Mouse (Mus musculus): ENCODE measurements around the gene Arhgef1. TPM values are rescaled to one million over a fixed set of nuclear protein-coding genes. Genes with fewer than 3 reads are reported as not detected.

Arhgef1 gene
- 115 and 122 TPM in 2 replicates for polyA plus RNA-seq (2015; fragmentation: Nextera tagmentation; extraction: Ambion mirVana)

DNA sequence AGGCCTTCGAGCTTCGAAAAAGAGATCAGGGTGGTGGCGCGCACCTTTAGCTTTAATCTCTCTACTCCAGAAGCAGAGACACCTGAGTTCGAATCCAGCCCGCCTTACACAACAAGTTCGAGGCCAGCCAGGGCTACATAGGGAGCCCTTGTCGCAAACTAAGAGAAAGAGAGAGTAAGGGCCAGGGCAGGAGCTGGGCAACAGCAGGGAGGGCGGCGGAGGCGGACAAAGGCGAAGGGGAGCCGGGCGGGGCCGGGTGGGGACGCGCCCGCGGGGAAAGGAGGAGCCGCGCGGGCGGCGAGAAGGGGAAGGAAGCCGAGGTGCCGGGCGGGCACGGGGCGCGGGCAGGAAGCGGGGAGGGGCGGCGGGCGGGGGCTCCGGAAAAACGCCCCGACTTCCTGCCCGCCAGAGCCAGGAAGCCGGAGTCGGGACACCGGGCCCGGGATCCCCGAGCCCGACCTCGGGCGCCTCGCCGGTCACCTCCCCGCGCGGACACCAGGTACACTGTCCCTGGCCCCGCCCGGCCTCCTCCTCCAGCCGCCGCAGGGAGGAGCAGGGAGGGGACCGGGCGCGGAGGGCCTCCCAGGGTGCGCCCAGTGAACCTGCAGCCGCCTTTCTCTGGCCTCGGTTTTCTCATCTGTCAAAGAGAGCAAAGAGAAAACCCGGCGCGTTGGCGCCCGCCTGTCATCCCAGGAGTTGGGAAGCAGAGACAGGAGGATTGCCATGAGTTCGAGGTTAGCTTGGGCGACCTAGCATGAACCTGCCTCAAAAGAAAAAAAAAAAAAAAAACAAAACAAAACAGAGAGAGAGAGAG is at the start of gene Arhgef1:
TSS of gene Arhgef1 (plus strand) at position 283 of the 814 bp plus-strand sequence.
- ATAC-seq (ENCODE audit: insufficient number of reproducible peaks, insufficient read depth, low FRiP score, low TSS enrichment, low read depth), result no peak
- Histone ChIP-seq H3K4me3 (peak within 1 kb of the TSS; percentile 81), H3K27me3 (no peaks in the 10 kb centered on the region), H3K4me1 (peaks cover 46% of the 10 kb centered on the region), H3K9ac (peak within 1 kb of the TSS; percentile 84), H3K27ac (peak within 1 kb of the TSS; percentile 87), H3K4me2 (peak within 1 kb of the TSS; percentile 76), H3K9me3 (no peaks in the 10 kb centered on the region), H3K36me3 (0 out of 2 replicates have a peak, but pooled peaks cover 4% of the 10 kb centered on the region)
- 6% methylated on average over 48 of the region's 68 CpGs for WGBS

- H3K4me1 ChIP-seq, result peaks cover 5% of the 10 kb centered on the region; the same call in 1 of the 2 replicates
- H3K27ac ChIP-seq, result no peak overlapping the region
- H3K9ac ChIP-seq, result no peak overlapping the region
- H3K4me3 ChIP-seq, result no peak overlapping the region
- no peaks in the 10 kb centered on the region for H3K36me3 ChIP-seq
- no peak overlapping the region for H3K4me2 ChIP-seq
- ATAC-seq (ENCODE audit: insufficient number of reproducible peaks, insufficient read depth, low FRiP score, low TSS enrichment, low read depth), result no peak
- H3K9me3 ChIP-seq, result no peaks in the 10 kb centered on the region
- H3K27me3 ChIP-seq, result no peaks in the 10 kb centered on the region
Measured at GRCm38 (mm10) chr7:24853233-24853563, 49.5 kb upstream of the Arhgef1 start.

DNA sequence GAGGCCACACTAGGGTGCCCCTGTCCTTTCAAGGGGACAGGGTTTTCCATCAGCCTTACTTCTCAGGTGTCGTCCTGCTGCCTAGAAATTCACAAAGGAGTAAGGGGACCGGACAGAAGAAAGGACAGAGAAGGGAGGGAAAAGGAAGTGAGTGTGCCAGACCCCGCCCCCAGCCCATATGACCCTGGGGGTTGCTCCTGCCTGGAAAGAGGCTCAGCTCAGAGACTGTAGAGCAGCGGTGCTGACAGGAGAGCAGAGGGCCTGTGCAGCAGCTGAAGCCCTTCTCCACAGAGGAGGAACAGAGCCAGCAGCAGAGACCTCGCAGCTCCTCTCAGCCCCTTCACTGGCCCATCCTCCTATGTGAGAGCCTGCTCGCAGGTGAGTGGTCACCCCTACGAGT is 49.0 kb upstream of the Arhgef1 start:
- no peaks in the 10 kb centered on the region for H3K36me3 ChIP-seq
- H3K9me3 ChIP-seq, result no peaks in the 10 kb centered on the region
- peak; percentile 32; the same call in 1 of the 2 replicates for ATAC-seq (ENCODE audit: insufficient number of reproducible peaks, insufficient read depth, low FRiP score, low TSS enrichment, low read depth)
- peak overlapping the region; percentile 32; the same call in 1 of the 2 replicates for H3K9ac ChIP-seq
- no peak overlapping the region for H3K4me3 ChIP-seq
- H3K27ac ChIP-seq, result no peak overlapping the region
- H3K27me3 ChIP-seq, result no peaks in the 10 kb centered on the region
- WGBS, result 24% methylated on average over 7 of the region's 7 CpGs
- H3K4me2 ChIP-seq, result no peak overlapping the region
- H3K4me1 ChIP-seq, result peaks cover 5% of the 10 kb centered on the region; the same call in 1 of the 2 replicates

GRCm38 (mm10) chr7:24856460-24857120 is 46.1 kb upstream of the Arhgef1 start:
- ATAC-seq (ENCODE audit: insufficient number of reproducible peaks, insufficient read depth, low FRiP score, low TSS enrichment, low read depth), result no peak
- H3K36me3 ChIP-seq, result no peaks in the 10 kb centered on the region
- H3K27ac ChIP-seq, result no peak overlapping the region
- H3K9me3 ChIP-seq, result no peaks in the 10 kb centered on the region
- no peak overlapping the region for H3K9ac ChIP-seq
- WGBS, result 36% methylated on average over 6 of the region's 6 CpGs
- no peak overlapping the region for H3K4me3 ChIP-seq
- no peaks in the 10 kb centered on the region for H3K27me3 ChIP-seq
- peaks cover 5% of the 10 kb centered on the region; the same call in 1 of the 2 replicates for H3K4me1 ChIP-seq
- H3K4me2 ChIP-seq, result no peak overlapping the region

GRCm38 (mm10) chr7:24859234-24859633 is 43.5 kb upstream of the Arhgef1 start:
- Histone ChIP-seq H3K27ac (no peak overlapping the region), H3K9me3 (no peaks in the 10 kb centered on the region), H3K4me3 (no peak overlapping the region), H3K27me3 (no peaks in the 10 kb centered on the region), H3K4me1 (no peaks in the 10 kb centered on the region), H3K36me3 (no peaks in the 10 kb centered on the region), H3K9ac (peak overlapping the region; percentile 27; the same call in 1 of the 2 replicates), H3K4me2 (no peak overlapping the region)
- 79% methylated on average over 5 of the region's 5 CpGs for WGBS
- no peak for ATAC-seq (ENCODE audit: insufficient number of reproducible peaks, insufficient read depth, low FRiP score, low TSS enrichment, low read depth)

DNA sequence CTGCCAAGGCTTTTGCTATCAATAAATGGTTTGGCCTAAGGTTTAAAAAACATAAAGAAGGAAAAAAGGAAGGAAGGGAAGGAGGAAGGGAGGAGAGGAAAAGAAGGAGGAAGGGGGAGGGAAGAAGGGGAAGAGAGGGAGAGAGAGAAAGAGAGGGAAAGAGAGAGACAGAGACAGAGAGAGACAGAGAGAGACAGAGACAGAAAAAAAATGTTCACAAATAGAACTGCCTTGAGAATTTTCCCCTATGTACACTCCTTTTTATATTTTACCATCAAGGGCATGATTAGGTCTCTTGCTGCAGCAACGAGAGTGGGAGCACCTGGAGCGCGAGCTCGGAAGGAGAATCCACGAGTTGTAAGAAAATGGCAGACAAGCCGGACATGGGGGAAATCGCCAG is 40.8 kb upstream of the Arhgef1 start, which contains the start of gene Gm9844:
TSS of gene Gm9844 (plus strand) at position 301 of the 400 bp plus-strand sequence.
- 88% methylated on average over 7 of the region's 7 CpGs for WGBS
- Histone ChIP-seq H3K4me2 (no peak within 1 kb of the TSS), H3K27me3 (no peaks in the 10 kb centered on the region), H3K9me3 (no peaks in the 10 kb centered on the region), H3K9ac (no peak within 1 kb of the TSS), H3K36me3 (no peaks in the 10 kb centered on the region), H3K4me1 (no peaks in the 10 kb centered on the region), H3K27ac (no peak within 1 kb of the TSS), H3K4me3 (no peak within 1 kb of the TSS)
- ATAC-seq (ENCODE audit: insufficient number of reproducible peaks, insufficient read depth, low FRiP score, low TSS enrichment, low read depth), result no peak

- no peaks in the 10 kb centered on the region for H3K9me3 ChIP-seq
- H3K4me2 ChIP-seq, result no peak overlapping the region
- H3K4me1 ChIP-seq, result no peaks in the 10 kb centered on the region
- H3K9ac ChIP-seq, result no peak overlapping the region
- WGBS, result 86% methylated on average over 4 of the region's 4 CpGs
- no peak overlapping the region for H3K27ac ChIP-seq
- H3K27me3 ChIP-seq, result no peaks in the 10 kb centered on the region
- H3K4me3 ChIP-seq, result no peak overlapping the region
- no peaks in the 10 kb centered on the region for H3K36me3 ChIP-seq
- no peak for ATAC-seq (ENCODE audit: insufficient number of reproducible peaks, insufficient read depth, low FRiP score, low TSS enrichment, low read depth)
Measured at GRCm38 (mm10) chr7:24862853-24863252, 39.9 kb upstream of the Arhgef1 start.

- ATAC-seq (ENCODE audit: insufficient number of reproducible peaks, insufficient read depth, low FRiP score, low TSS enrichment, low read depth), result no peak
- H3K27me3 ChIP-seq, result no peaks in the 10 kb centered on the region
- no peak overlapping the region for H3K4me2 ChIP-seq
- H3K36me3 ChIP-seq, result no peaks in the 10 kb centered on the region
- 25% methylated on average over 6 of the region's 6 CpGs for WGBS
- H3K9ac ChIP-seq, result no peak overlapping the region
- no peaks in the 10 kb centered on the region for H3K4me1 ChIP-seq
- no peak overlapping the region for H3K4me3 ChIP-seq
- H3K27ac ChIP-seq, result no peak overlapping the region
- H3K9me3 ChIP-seq, result no peaks in the 10 kb centered on the region
Measured at GRCm38 (mm10) chr7:24864156-24864555, 38.6 kb upstream of the Arhgef1 start.

GRCm38 (mm10) chr7:24869080-24869479 is 33.6 kb upstream of the Arhgef1 start:
- ATAC-seq (ENCODE audit: insufficient number of reproducible peaks, insufficient read depth, low FRiP score, low TSS enrichment, low read depth), result no peak
- no peak overlapping the region for H3K4me3 ChIP-seq
- no peaks in the 10 kb centered on the region for H3K4me1 ChIP-seq
- H3K27me3 ChIP-seq, result 0 out of 2 replicates have a peak, but pooled peaks cover 4% of the 10 kb centered on the region
- no peaks in the 10 kb centered on the region for H3K9me3 ChIP-seq
- 66% methylated on average over 17 of the region's 17 CpGs for WGBS
- no peaks in the 10 kb centered on the region for H3K36me3 ChIP-seq
- H3K4me2 ChIP-seq, result no peak overlapping the region
- H3K9ac ChIP-seq, result no peak overlapping the region
- no peak overlapping the region for H3K27ac ChIP-seq

- Histone ChIP-seq H3K4me2 (no peak within 1 kb of the TSS), H3K9ac (no peak within 1 kb of the TSS), H3K4me3 (no peak within 1 kb of the TSS), H3K27me3 (0 out of 2 replicates have a peak, but pooled peaks cover 4% of the 10 kb centered on the region), H3K4me1 (no peaks in the 10 kb centered on the region), H3K36me3 (no peaks in the 10 kb centered on the region), H3K9me3 (no peaks in the 10 kb centered on the region), H3K27ac (no peak within 1 kb of the TSS)
- 55% methylated on average over 41 of the region's 41 CpGs for WGBS
- ATAC-seq (ENCODE audit: insufficient number of reproducible peaks, insufficient read depth, low FRiP score, low TSS enrichment, low read depth), result no peak
Measured at GRCm38 (mm10) chr7:24869532-24870165, 33.1 kb upstream of the Arhgef1 start, which contains the start of the genes Lypd4 and Dmrtc2. Lypd4 (minus strand) TSS chr7:24869941. Dmrtc2 (plus strand) TSS chr7:24870057.

- H3K36me3 ChIP-seq, result no peaks in the 10 kb centered on the region
- 0 out of 2 replicates have a peak, but pooled peaks have one; percentile 6 for ATAC-seq (ENCODE audit: insufficient number of reproducible peaks, insufficient read depth, low FRiP score, low TSS enrichment, low read depth)
- peak overlapping the region; percentile 87; the same call in 1 of the 2 replicates for H3K27ac ChIP-seq
- H3K4me3 ChIP-seq, result no peak overlapping the region
- no peak overlapping the region for H3K4me2 ChIP-seq
- peaks cover 15% of the 10 kb centered on the region for H3K4me1 ChIP-seq
- H3K27me3 ChIP-seq, result no peaks in the 10 kb centered on the region
- no peak overlapping the region for H3K9ac ChIP-seq
- H3K9me3 ChIP-seq, result no peaks in the 10 kb centered on the region
- 33% methylated on average over 3 of the region's 3 CpGs for whole genome bisulfite sequencing
Measured at GRCm38 (mm10) chr7:24877588-24877987, 25.1 kb upstream of the Arhgef1 start.

All from embryonic facial prominence, embryonic 13.5 days (tissue).